In the genomic region with DNA sequence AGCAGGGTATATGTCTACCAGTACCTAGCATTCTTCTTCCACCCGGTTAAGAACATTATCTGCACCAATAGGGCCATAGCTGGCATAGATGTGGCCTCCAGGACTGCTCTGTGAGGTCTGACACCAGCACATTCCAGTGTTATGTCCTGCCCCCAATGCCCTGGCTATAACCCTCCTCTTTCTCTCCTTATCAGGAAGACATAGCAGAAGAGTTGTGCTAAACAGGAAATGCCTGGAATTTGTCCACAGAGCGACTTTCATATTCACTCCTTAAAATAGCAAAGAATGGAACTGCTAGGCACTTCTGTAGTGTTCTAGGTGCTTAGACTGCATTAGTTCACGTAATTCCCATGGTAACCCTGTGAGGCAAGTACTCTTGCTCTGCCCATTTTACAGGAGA, we compare ENCODE assay signal across 11 mouse cellular contexts. TPM values are rescaled to one million over a fixed set of nuclear protein-coding genes. Genes with fewer than 3 reads are reported as not detected.
DNase-seq lines count a peak whose midpoint lies in the region; ATAC-seq and TF ChIP-seq lines count a peak whose summit lies in the region.
"Had no signal": no experiment of that assay in that cellular context is flagged by ENCODE, and none has a peak within 500 bp of the region (broad histone marks: within the 10 kb centered on the region; RNA-seq: fewer than 3 reads in every experiment).

No protein-coding gene starts in this region.

- H3K27me3 ChIP-seq in heart, embryonic 14.5 days (ENCODE audit: control insufficient read depth, insufficient read depth, low read length) = no peaks in the 10 kb centered on the region
- H3K27me3 ChIP-seq in heart, embryonic 15.5 days = no peaks in the 10 kb centered on the region
- H3K27me3 ChIP-seq in kidney, postnatal 0 days (ENCODE audit: insufficient read depth, low read length) = no peaks in the 10 kb centered on the region
- H3K27me3 ChIP-seq in liver, postnatal 0 days (ENCODE audit: insufficient read depth, low read length) = no peaks in the 10 kb centered on the region
- H3K27me3 ChIP-seq: Patski had no signal

- H3K4me3 ChIP-seq in heart, embryonic 14.5 days (ENCODE audit: control insufficient read depth in 1 of 2, insufficient read depth in 1 of 2, low read depth in 1 of 2, low read length in 2 of 2) = no peak overlapping the region
- H3K4me3 ChIP-seq in heart, embryonic 15.5 days = no peak overlapping the region
- H3K4me3 ChIP-seq in kidney, postnatal 0 days (replicated peaks; ENCODE audit: low read depth, low read length) = no peak overlapping the region
- H3K4me3 ChIP-seq in liver, postnatal 0 days (ENCODE audit: low read depth, low read length) = no peak overlapping the region
- H3K4me3 ChIP-seq: layer of hippocampus, adult 2 months had no signal

- no peaks in the 10 kb centered on the region for H3K9me3 ChIP-seq in heart, embryonic 14.5 days (ENCODE audit: control insufficient read depth, low read length)
- H3K9me3 ChIP-seq in heart, embryonic 15.5 days (replicated peaks) = no peaks in the 10 kb centered on the region
- H3K9me3 ChIP-seq in kidney, postnatal 0 days (replicated peaks; ENCODE audit: low read length) = no peaks in the 10 kb centered on the region
- no peaks in the 10 kb centered on the region for H3K9me3 ChIP-seq in liver, postnatal 0 days (ENCODE audit: low read length)

- no peaks in the 10 kb centered on the region for H3K36me3 ChIP-seq in heart, embryonic 14.5 days (ENCODE audit: control insufficient read depth, insufficient read depth, low read length)
- no peaks in the 10 kb centered on the region for H3K36me3 ChIP-seq in heart, embryonic 15.5 days
- no peaks in the 10 kb centered on the region for H3K36me3 ChIP-seq in kidney, postnatal 0 days (ENCODE audit: insufficient read depth, low read length)
- no peaks in the 10 kb centered on the region for H3K36me3 ChIP-seq in liver, postnatal 0 days (replicated peaks; ENCODE audit: insufficient read depth, low read length)

- peak; percentile 60; the same call in 1 of the 2 replicates for ATAC-seq in heart, embryonic 14.5 days (ENCODE audit: insufficient number of reproducible peaks, insufficient read depth, low FRiP score, low read depth)
- ATAC-seq in heart, embryonic 15.5 days (replicated peaks; ENCODE audit: insufficient number of reproducible peaks, insufficient read depth, low FRiP score, low read depth) = peak; percentile 65; the same call in 1 of the 2 replicates
- ATAC-seq in kidney, postnatal 0 days (replicated peaks; ENCODE audit: low FRiP score, low read depth) = no peak
- ATAC-seq in liver, postnatal 0 days = peak; percentile 64
- ATAC-seq in activated CD4-positive, CD25-positive, alpha-beta regulatory T cell, adult 4 months = no peak
- ATAC-seq: Patski had no signal

- no peak for TF ChIP-seq CTCF in kidney, postnatal 0 days (IDR thresholded peaks at IDR 0.05; ENCODE audit: low read depth)
- no peak for TF ChIP-seq CTCF in liver, postnatal 0 days (IDR thresholded peaks at IDR 0.05; ENCODE audit: low read depth)

- no peak overlapping the region for H3K9ac ChIP-seq in heart, embryonic 14.5 days (ENCODE audit: low read length)
- H3K9ac ChIP-seq in heart, embryonic 15.5 days = no peak overlapping the region
- H3K9ac ChIP-seq in kidney, postnatal 0 days (ENCODE audit: low read depth, low read length) = no peak overlapping the region
- no peak overlapping the region for H3K9ac ChIP-seq in liver, postnatal 0 days (replicated peaks)

- 16% methylated on average over 3 of the region's 3 CpGs for WGBS in heart, embryonic 14.5 days
- WGBS in heart, embryonic 15.5 days = 31% methylated on average over 3 of the region's 3 CpGs
- 62% methylated on average over 3 of the region's 3 CpGs for WGBS in kidney, postnatal 0 days
- WGBS in liver, postnatal 0 days (ENCODE audit: insufficient replicate concordance) = 65% methylated on average over 3 of the region's 3 CpGs

- TF ChIP-seq EP300 in liver, postnatal 0 days (IDR thresholded peaks at IDR 0.05; ENCODE audit: low read depth) = peak; percentile 57

- H3K4me2 ChIP-seq in heart, embryonic 14.5 days (ENCODE audit: low read length) = no peak overlapping the region
- H3K4me2 ChIP-seq in heart, embryonic 15.5 days = no peak overlapping the region
- H3K4me2 ChIP-seq in kidney, postnatal 0 days (ENCODE audit: low read length) = no peak overlapping the region
- no peak overlapping the region for H3K4me2 ChIP-seq in liver, postnatal 0 days (ENCODE audit: low read depth, low read length)

- peaks cover 9 to 14% of the 10 kb centered on the region in 2 experiments for H3K4me1 ChIP-seq in heart, embryonic 14.5 days (ENCODE audit: control insufficient read depth in 2 of 2, insufficient read depth in 2 of 2, low read length in 2 of 2)
- peaks cover 18% of the 10 kb centered on the region for H3K4me1 ChIP-seq in heart, embryonic 15.5 days (replicated peaks)
- H3K4me1 ChIP-seq in kidney, postnatal 0 days (replicated peaks; ENCODE audit: insufficient read depth, low read length) = no peaks in the 10 kb centered on the region
- peaks cover 6% of the 10 kb centered on the region; the same call in 1 of the 2 replicates for H3K4me1 ChIP-seq in liver, postnatal 0 days (ENCODE audit: insufficient read depth)

- H3K27ac ChIP-seq in heart, embryonic 14.5 days (replicated peaks in 1 of 2; ENCODE audit: control insufficient read depth in 1 of 2, insufficient read depth in 1 of 2, low read depth in 2 of 2, low read length in 2 of 2) = peak overlapping the region in 1 of 2 experiments; percentile 57; a peak in 1 of 4 replicates
- peak overlapping the region; percentile 35 for H3K27ac ChIP-seq in heart, embryonic 15.5 days
- H3K27ac ChIP-seq in kidney, postnatal 0 days = no peak overlapping the region
- no peak overlapping the region for H3K27ac ChIP-seq in liver, postnatal 0 days (ENCODE audit: low read depth)
- H3K27ac ChIP-seq: layer of hippocampus, adult 2 months had no signal

- no peak for DNase-seq in heart, adult 18-20 months
- DNase-seq in kidney, postnatal 0 days (ENCODE audit: low spot score) = peak; percentile 68
- no peak for DNase-seq in liver, postnatal 0 days
- DNase-seq in thymus, postnatal 4 days = no peak
- no peak for DNase-seq in cerebellum, adult 18-20 months
- DNase-seq: adrenal gland, adult 8-10 months had no signal

RNA-seq across cellular contexts. Expression of a gene that starts 16.7 kb away (rescaled TPM):
- 34.9 and 37.7 TPM in 2 replicates for polyA plus RNA-seq in heart, embryonic 14.5 days (2014; fragmentation: Nextera tagmentation; extraction: Ambion mirVana)
- 10 to 100 TPM; 35.5 to 45.2 TPM for total RNA-seq in heart, adult 18-20 months (2021)
- polyA plus RNA-seq in heart, embryonic 15.5 days (2015; fragmentation: Nextera tagmentation; extraction: Ambion mirVana) = 30.7 and 40.0 TPM in 2 replicates
- polyA plus RNA-seq in kidney, postnatal 0 days (2015; fragmentation: Nextera tagmentation; extraction: Ambion mirVana) = 10.1 and 12.7 TPM in 2 replicates
- polyA plus RNA-seq in liver, postnatal 0 days (2015; fragmentation: Nextera tagmentation; extraction: Ambion mirVana) = 2.7 and 3.3 TPM in 2 replicates
- polyA plus RNA-seq in activated CD4-positive, CD25-positive, alpha-beta regulatory T cell, adult 4 months (2017; shearing (Covaris generic)) = 10 to 100 TPM; 14.2 to 16.6 TPM

RNA-seq across cellular contexts. Expression of a gene that starts 43.8 kb away (rescaled TPM):
- 16.6 and 16.9 TPM in 2 replicates for polyA plus RNA-seq in heart, embryonic 14.5 days (2014; fragmentation: Nextera tagmentation; extraction: Ambion mirVana)
- under 1 TPM; 0.45 to 0.82 TPM for total RNA-seq in heart, adult 18-20 months (2021)
- 15.6 and 18.9 TPM in 2 replicates for polyA plus RNA-seq in heart, embryonic 15.5 days (2015; fragmentation: Nextera tagmentation; extraction: Ambion mirVana)
- polyA plus RNA-seq in kidney, postnatal 0 days (2015; fragmentation: Nextera tagmentation; extraction: Ambion mirVana) = 5.5 and 7.3 TPM in 2 replicates
- polyA plus RNA-seq in liver, postnatal 0 days (2015; fragmentation: Nextera tagmentation; extraction: Ambion mirVana) = 12.8 and 13.0 TPM in 2 replicates
- 1 to 10 TPM; 3.2 to 7.5 TPM for polyA plus RNA-seq in activated CD4-positive, CD25-positive, alpha-beta regulatory T cell, adult 4 months (2017; shearing (Covaris generic))

Comparison
In these comparisons a context has a peak if more than half of its experiments do, and no peak if none do; other contexts are left out.
1. ATAC-seq: peak in heart, embryonic 14.5 days (single experiment), heart, embryonic 15.5 days (single experiment) and liver, postnatal 0 days (single experiment); none in kidney, postnatal 0 days (single experiment) and activated CD4-positive, CD25-positive, alpha-beta regulatory T cell, adult 4 months (single experiment).